Mouse (Mus musculus): ENCODE measurements around the gene Vwa3b.

DNA sequence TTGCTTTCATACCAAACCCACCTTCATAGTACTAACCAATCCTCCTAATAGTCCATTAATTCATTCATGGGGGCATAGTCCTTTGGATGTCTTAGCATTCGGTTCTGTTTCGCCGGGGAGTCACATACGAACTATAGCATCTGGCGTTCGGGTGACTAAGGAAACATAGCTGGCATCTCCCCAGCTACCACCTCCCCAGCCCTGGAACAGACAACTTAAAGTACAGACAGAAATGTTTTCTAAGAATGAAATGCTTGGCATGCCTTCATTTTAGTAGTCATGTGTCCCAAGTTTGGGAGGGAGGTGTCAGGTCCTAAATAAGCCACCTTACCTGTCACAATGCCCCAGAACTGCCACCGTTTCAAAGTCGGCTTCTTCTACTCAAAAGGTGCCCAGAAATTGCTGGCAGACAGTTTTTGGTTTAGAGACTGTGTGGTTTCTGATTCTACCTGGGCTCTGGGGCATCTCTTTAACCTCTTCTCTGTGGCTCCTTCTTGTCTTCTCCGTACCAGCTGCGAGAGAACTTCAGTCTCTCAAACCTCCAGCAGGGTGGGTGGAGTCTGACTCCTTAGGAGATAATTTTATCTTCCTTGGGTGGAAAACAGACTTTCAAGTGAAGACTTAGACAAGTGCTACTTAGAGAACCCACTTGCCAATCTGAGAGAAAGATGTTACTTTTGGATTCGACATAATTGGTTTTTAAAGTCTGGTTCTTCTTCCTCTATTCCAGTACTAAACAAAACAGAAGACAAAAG is 39.4 kb downstream of the Vwa3b start:
- no peak for TF ChIP-seq CTCF (IDR thresholded peaks at IDR 0.05; ENCODE audit: low read depth)
- TF ChIP-seq EP300 (optimal IDR thresholded peaks at IDR 0.05), result no peak
